Mouse (Mus musculus) MEL (cell line): ENCODE measurements at regions not wholly inside any gene's neighbourhood (a gene's known extent, or its start where the extent isn't known, plus 50 kb on each side); places are given as distances from the start of the nearest gene placed in this dataset.

Source experiments
- DNase-seq: peaks from one replicate; pipeline ENCODE4 v3.0.0; 2011; ENCODE audit warnings: low read depth, low spot score
- H3K27ac ChIP-seq: 2 replicates; pipeline ENCODE4 v1.5.1; 2012; ENCODE audit warnings: low read depth, mild to moderate bottlenecking, control low read depth, low read length, moderate library complexity; ENCODE audit not compliant: control insufficient read depth
- H3K27me3 ChIP-seq, 2 experiments: fragments of 150-350 bp in 1 of 2; sonication (generic) in 1 of 2; 2 replicates each; pipeline ENCODE4 v1.6.1; 2012; ENCODE audit warnings: low read length in 2 of 2, mild to moderate bottlenecking in 2 of 2, improper control_type of control experiment in 1 of 2, moderate library complexity in 1 of 2; ENCODE audit not compliant: insufficient read depth in 2 of 2, control insufficient read depth in 1 of 2
- H3K36me3 ChIP-seq, 2 experiments: 2 replicates each; pipeline ENCODE4 v1.6.1; 2012 to 2014; ENCODE audit warnings: low read length in 2 of 2, improper control_type of control experiment in 1 of 2, inconsistent platforms in 1 of 2, mild to moderate bottlenecking in 1 of 2; ENCODE audit not compliant: insufficient read depth in 2 of 2, control insufficient read depth in 1 of 2
- H3K4me1 ChIP-seq, 2 experiments: fragments of 150-350 bp in 1 of 2; sonication (generic) in 1 of 2; 2 replicates each; pipeline ENCODE4 v1.6.1; 2012; ENCODE audit warnings: low read length in 2 of 2, improper control_type of control experiment in 1 of 2, mild to moderate bottlenecking in 1 of 2; ENCODE audit not compliant: insufficient read depth in 2 of 2, control insufficient read depth in 1 of 2
- H3K4me3 ChIP-seq, 2 experiments: fragments of 150-350 bp in 1 of 2; sonication (generic) in 1 of 2; 2 replicates each; pipeline ENCODE4 v1.5.1; 2012; ENCODE audit warnings: low read depth in 2 of 2, low read length in 2 of 2, mild to moderate bottlenecking in 2 of 2, moderate library complexity in 2 of 2, control low read depth in 1 of 2, improper control_type of control experiment in 1 of 2; ENCODE audit not compliant: control insufficient read depth in 1 of 2, insufficient read depth in 1 of 2
- H3K79me2 ChIP-seq: 2 replicates; pipeline ENCODE4 v1.6.1; 2012; ENCODE audit warnings: mild to moderate bottlenecking, low read length, moderate library complexity; ENCODE audit not compliant: control insufficient read depth, poor library complexity, insufficient read depth
- H3K9ac ChIP-seq: 2 replicates; pipeline ENCODE4 v1.6.1; 2012; ENCODE audit warnings: low read depth, mild to moderate bottlenecking, control low read depth, low read length, moderate library complexity; ENCODE audit not compliant: control insufficient read depth, poor library complexity, severe bottlenecking
- H3K9me3 ChIP-seq: fragments of 150-350 bp; sonication (generic); replicated peaks from 2 replicates; pipeline ENCODE4 v1.6.1; 2012; ENCODE audit warnings: mild to moderate bottlenecking, low read length, improper control_type of control experiment, moderate library complexity; ENCODE audit not compliant: insufficient read depth
- BHLHE40 ChIP-seq: IDR thresholded peaks from 2 replicates; pipeline ENCODE4 v1.6.1; 2012; ENCODE audit warnings: low read depth, mild to moderate bottlenecking, inconsistent platforms, low read length, improper control_type of control experiment, borderline replicate concordance
- CHD2 ChIP-seq: IDR thresholded peaks from 2 replicates; pipeline ENCODE4 v1.6.1; 2011; ENCODE audit warnings: low read length, improper control_type of control experiment
- CTCF ChIP-seq, 3 experiments: IDR thresholded peaks in 2 of 3; conservative IDR thresholded peaks in 1 of 3; 2 replicates each; pipeline ENCODE4 v1.5.1; 2011 to 2012; ENCODE audit warnings: low read length in 3 of 3, low read depth in 2 of 3, mild to moderate bottlenecking in 2 of 3, improper control_type of control experiment in 1 of 3, inconsistent platforms in 1 of 3, mixed read lengths in 1 of 3, moderate library complexity in 1 of 3; ENCODE audit not compliant: control insufficient read depth in 1 of 3, insufficient read depth in 1 of 3, poor library complexity in 1 of 3, severe bottlenecking in 1 of 3
- E2F4 ChIP-seq: IDR thresholded peaks from 2 replicates; pipeline ENCODE4 v1.6.1; 2011; ENCODE audit warnings: low read depth, low read length, improper control_type of control experiment, borderline replicate concordance
- ELF1 ChIP-seq: IDR thresholded peaks from 2 replicates; pipeline ENCODE4 v1.6.1; 2014; ENCODE audit warnings: low read depth, mild to moderate bottlenecking, inconsistent platforms, low read length, improper control_type of control experiment, moderate library complexity
- EP300 ChIP-seq, 2 experiments: IDR thresholded peaks; 2 replicates each; pipeline ENCODE4 v1.6.1; 2011; ENCODE audit warnings: improper control_type of control experiment in 2 of 2, low read length in 2 of 2, low read depth in 1 of 2, mild to moderate bottlenecking in 1 of 2
- GABPA ChIP-seq: IDR thresholded peaks from 2 replicates; pipeline ENCODE4 v1.6.1; 2012; ENCODE audit warnings: low read depth, mild to moderate bottlenecking, inconsistent platforms, low read length, improper control_type of control experiment, moderate library complexity
- GATA1 ChIP-seq: IDR thresholded peaks from 2 replicates; pipeline ENCODE4 v1.6.1; 2011; ENCODE audit warnings: low read depth, low read length, improper control_type of control experiment
- HCFC1 ChIP-seq: IDR thresholded peaks from 2 replicates; pipeline ENCODE4 v1.6.1; 2012; ENCODE audit warnings: low read depth, mild to moderate bottlenecking, inconsistent platforms, low read length, improper control_type of control experiment, moderate library complexity
- JUND ChIP-seq: IDR thresholded peaks from 2 replicates; pipeline ENCODE4 v1.6.1; 2011; ENCODE audit warnings: low read depth, mild to moderate bottlenecking, improper control_type of control experiment, low read length
- KAT2A ChIP-seq: conservative IDR thresholded peaks from 2 replicates; pipeline ENCODE4 v1.6.1; 2012; ENCODE audit warnings: low read depth, low read length, improper control_type of control experiment, inconsistent platforms
- MAFK ChIP-seq: IDR thresholded peaks from 2 replicates; pipeline ENCODE4 v1.6.1; 2011; ENCODE audit warnings: low read depth, mild to moderate bottlenecking, low read length, improper control_type of control experiment, borderline replicate concordance
- MAX ChIP-seq: IDR thresholded peaks from 2 replicates; pipeline ENCODE4 v1.6.1; 2011; ENCODE audit warnings: low read length, improper control_type of control experiment
- MAZ ChIP-seq: IDR thresholded peaks from 2 replicates; pipeline ENCODE4 v1.6.1; 2012; ENCODE audit warnings: low read depth, mild to moderate bottlenecking, inconsistent platforms, low read length, improper control_type of control experiment
- MEF2A ChIP-seq: IDR thresholded peaks from 2 replicates; pipeline ENCODE4 v1.6.1; 2014; ENCODE audit warnings: low read depth, mild to moderate bottlenecking, inconsistent platforms, low read length, improper control_type of control experiment; ENCODE audit not compliant: poor library complexity, insufficient replicate concordance, severe bottlenecking; ENCODE audit errors: extremely low read depth
- MYB ChIP-seq: IDR thresholded peaks from 2 replicates; pipeline ENCODE4 v1.6.1; 2011; ENCODE audit warnings: mild to moderate bottlenecking, low read depth, low read length, improper control_type of control experiment
- MYC ChIP-seq: IDR thresholded peaks from 2 replicates; pipeline ENCODE4 v1.6.1; 2011; ENCODE audit warnings: low read depth, mild to moderate bottlenecking, low read length, improper control_type of control experiment, moderate library complexity
- NELFE ChIP-seq: IDR thresholded peaks from 2 replicates; pipeline ENCODE4 v1.6.1; 2011; ENCODE audit warnings: low read depth, low read length, improper control_type of control experiment
- NRF1 ChIP-seq: IDR thresholded peaks from 2 replicates; pipeline ENCODE4 v1.6.1; 2014; ENCODE audit warnings: low read depth, mild to moderate bottlenecking, inconsistent platforms, low read length, improper control_type of control experiment, moderate library complexity; ENCODE audit not compliant: poor library complexity, insufficient read depth, severe bottlenecking
- POLR2AphosphoS5 ChIP-seq: IDR thresholded peaks from 2 replicates; pipeline ENCODE4 v1.6.1; 2012; ENCODE audit warnings: low read depth, borderline replicate concordance, mild to moderate bottlenecking, inconsistent platforms, low read length, moderate library complexity, mixed read lengths
- RCOR1 ChIP-seq: IDR thresholded peaks from 2 replicates; pipeline ENCODE4 v1.6.1; 2012; ENCODE audit warnings: low read depth, mild to moderate bottlenecking, inconsistent platforms, low read length, improper control_type of control experiment
- SIN3A ChIP-seq: IDR thresholded peaks from 2 replicates; pipeline ENCODE4 v1.6.1; 2012; ENCODE audit warnings: low read length, improper control_type of control experiment, inconsistent platforms
- TAL1 ChIP-seq: IDR thresholded peaks from 2 replicates; pipeline ENCODE4 v1.6.1; 2012; ENCODE audit warnings: mild to moderate bottlenecking, inconsistent platforms, low read length, moderate library complexity, mixed read lengths
- USF1 ChIP-seq: IDR thresholded peaks from 2 replicates; pipeline ENCODE4 v1.6.1; 2014; ENCODE audit warnings: low read depth, mild to moderate bottlenecking, inconsistent platforms, low read length, improper control_type of control experiment, moderate library complexity
- ZKSCAN1 ChIP-seq: IDR thresholded peaks from 2 replicates; pipeline ENCODE4 v1.6.1; 2012; ENCODE audit warnings: low read depth, mild to moderate bottlenecking, inconsistent platforms, low read length, improper control_type of control experiment, moderate library complexity
- ZNF384 ChIP-seq: IDR thresholded peaks from 2 replicates; pipeline ENCODE4 v1.6.1; 2012; ENCODE audit warnings: low read depth, mild to moderate bottlenecking, inconsistent platforms, low read length, improper control_type of control experiment

GRCm38 (mm10) chr16:57984111-57984510 is 229.6 kb upstream of the Col8a1 start:
- no peak for DNase-seq
- H3K4me3 ChIP-seq, result no peak overlapping the region
- no peaks in the 10 kb centered on the region for H3K36me3 ChIP-seq
- H3K79me2 ChIP-seq, result no peaks in the 10 kb centered on the region
- no peaks in the 10 kb centered on the region for H3K9me3 ChIP-seq
- H3K27ac ChIP-seq, result no peak overlapping the region
- H3K4me1 ChIP-seq, result no peaks in the 10 kb centered on the region
- no peaks in the 10 kb centered on the region for H3K27me3 ChIP-seq
- no peak overlapping the region for H3K9ac ChIP-seq
- TF ChIP-seq POLR2AphosphoS5 (no peak), CHD2 (no peak), ELF1 (no peak), GATA1 (no peak), ZKSCAN1 (no peak), KAT2A (no peak), BHLHE40 (no peak), ZNF384 (no peak)

- TF ChIP-seq GABPA (no peak), JUND (no peak), MAZ (no peak)
- no peak for DNase-seq
- Histone ChIP-seq H3K36me3 (no peaks in the 10 kb centered on the region), H3K9me3 (no peaks in the 10 kb centered on the region), H3K4me3 (no peak overlapping the region), H3K9ac (no peak overlapping the region), H3K4me1 (no peaks in the 10 kb centered on the region), H3K27ac (no peak overlapping the region), H3K27me3 (no peaks in the 10 kb centered on the region), H3K79me2 (no peaks in the 10 kb centered on the region)
Observed at GRCm38 (mm10) chr16:58005740-58006139, 251.2 kb upstream of the Col8a1 start.

GRCm38 (mm10) chr16:58013557-58013956 is 259.0 kb upstream of the Col8a1 start:
- no peaks in the 10 kb centered on the region for H3K4me1 ChIP-seq
- no peak for DNase-seq
- no peaks in the 10 kb centered on the region for H3K79me2 ChIP-seq
- no peak overlapping the region for H3K27ac ChIP-seq
- H3K9ac ChIP-seq, result no peak overlapping the region
- no peaks in the 10 kb centered on the region for H3K36me3 ChIP-seq
- TF ChIP-seq HCFC1, result no peak
- TF ChIP-seq E2F4, result no peak
- TF ChIP-seq EP300 (IDR thresholded peaks at IDR 0.05; ENCODE audit: low read depth in 1 of 2, low read length in 2 of 2), result no peak
- no peak for TF ChIP-seq MAFK
- TF ChIP-seq JUND, result no peak
- no peak for TF ChIP-seq MEF2A
- no peak for TF ChIP-seq ELF1
- no peak for TF ChIP-seq SIN3A
- no peak for TF ChIP-seq NELFE
- TF ChIP-seq GATA1, result no peak
- TF ChIP-seq CHD2, result no peak
- TF ChIP-seq MAX, result no peak
- TF ChIP-seq CTCF (IDR thresholded peaks at IDR 0.05 in 2 of 3, conservative IDR thresholded peaks at IDR 0.05 in 1 of 3; ENCODE audit: control insufficient read depth in 1 of 3, insufficient read depth in 1 of 3, low read depth in 2 of 3, low read length in 3 of 3, poor library complexity in 1 of 3, severe bottlenecking in 1 of 3), result no peak
- no peak for TF ChIP-seq POLR2AphosphoS5
- TF ChIP-seq TAL1, result no peak
- no peak for TF ChIP-seq USF1
- TF ChIP-seq RCOR1, result no peak
- TF ChIP-seq MYB, result no peak
- no peak for TF ChIP-seq NRF1
- no peak for TF ChIP-seq MYC
- H3K4me3 ChIP-seq, result no peak overlapping the region
- no peaks in the 10 kb centered on the region for H3K9me3 ChIP-seq
- no peaks in the 10 kb centered on the region; a peak in 1 of 4 replicates for H3K27me3 ChIP-seq
